Mouse (Mus musculus): Measurements from ENCODE around the gene Apbb2. TPM values are rescaled to one million over a fixed set of nuclear protein-coding genes. Genes with fewer than 3 reads are reported as not detected.

Apbb2 gene
- total and polyA plus RNA-seq, 2 experiments from 2014 or later, result 64.6 to 77.2 TPM

DNA sequence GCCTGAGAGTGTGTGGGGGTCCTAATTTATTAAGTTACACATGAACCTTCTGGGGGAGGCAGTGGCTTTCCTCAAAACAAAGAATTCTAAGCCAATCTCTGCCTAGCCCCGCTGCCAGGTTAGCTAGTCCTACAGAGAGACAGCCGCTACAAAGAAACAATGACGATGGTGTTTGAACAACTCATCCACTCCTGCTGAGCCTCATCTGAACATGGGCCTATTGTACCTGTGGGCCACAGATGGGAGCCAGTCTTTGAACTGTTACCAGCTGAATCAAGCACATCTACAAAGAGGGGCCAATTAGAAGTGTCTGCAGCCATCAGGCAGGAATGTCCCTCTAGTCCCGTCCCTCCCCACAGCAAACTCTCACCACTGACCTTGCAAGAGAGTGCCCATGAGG lies 45.3 kb downstream of the Apbb2 start:
- WGBS, result 16% methylated on average over 4 of the region's 4 CpGs
- H3K27ac ChIP-seq (ENCODE audit: low read depth, low read length), result no peak overlapping the region
- DNase-seq (no peak), ATAC-seq (no peak)
- no peak overlapping the region for H3K9ac ChIP-seq
- H3K27me3 ChIP-seq (ENCODE audit: insufficient read depth, low read length), result no peaks in the 10 kb centered on the region
- no peak overlapping the region for H3K4me3 ChIP-seq (ENCODE audit: low read depth, low read length)
- H3K9me3 ChIP-seq (ENCODE audit: low read length), result no peaks in the 10 kb centered on the region
- 0 out of 2 replicates have a peak, but pooled peaks cover 3% of the 10 kb centered on the region for H3K4me1 ChIP-seq (ENCODE audit: insufficient read depth)
- no peaks in the 10 kb centered on the region for H3K36me3 ChIP-seq (ENCODE audit: insufficient read depth)
- no peak overlapping the region for H3K4me2 ChIP-seq (ENCODE audit: low read depth)
- no peak for TF ChIP-seq CTCF (IDR thresholded peaks at IDR 0.05; ENCODE audit: low read depth)

DNA sequence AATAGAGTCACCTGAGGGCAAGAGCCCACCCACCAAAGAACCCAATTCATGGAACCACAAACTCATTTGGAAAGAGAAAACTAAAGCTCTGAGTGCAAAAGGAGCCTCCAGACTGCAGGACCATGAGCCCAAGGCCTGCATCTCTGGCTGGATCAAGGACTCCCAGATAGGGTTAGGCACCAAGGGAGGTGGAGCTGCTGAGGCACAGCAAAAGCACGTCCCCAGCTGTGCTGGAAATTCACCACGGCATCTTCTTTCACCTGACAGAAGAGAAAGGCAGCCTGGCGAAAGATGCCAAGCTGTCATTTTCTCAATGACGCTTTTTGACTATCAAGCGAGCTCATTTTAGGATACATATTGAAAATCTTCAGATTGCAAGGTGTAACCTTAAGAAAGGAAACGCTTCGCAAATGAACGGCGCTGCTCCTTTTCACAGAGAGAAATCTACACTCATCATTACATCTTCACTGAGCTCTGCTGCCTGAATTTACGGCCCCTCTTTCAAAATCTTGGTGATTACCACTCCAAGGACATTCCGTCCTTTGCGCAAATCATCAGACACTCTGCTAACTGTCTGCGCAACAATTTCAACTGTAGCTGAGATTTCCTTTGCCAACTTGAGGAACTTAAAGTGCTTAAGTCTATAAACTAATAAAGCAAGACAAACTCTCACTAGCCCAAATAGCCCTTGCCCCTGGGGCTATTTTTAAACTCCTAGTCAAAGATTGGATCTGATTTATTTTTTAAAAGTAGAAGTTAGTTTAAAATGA lies 46.3 kb downstream of the Apbb2 start:
- Histone ChIP-seq H3K36me3 (ENCODE audit: insufficient read depth) (no peaks in the 10 kb centered on the region), H3K27ac (ENCODE audit: low read depth, low read length) (no peak overlapping the region), H3K27me3 (ENCODE audit: insufficient read depth, low read length) (no peaks in the 10 kb centered on the region), H3K4me2 (ENCODE audit: low read depth) (no peak overlapping the region), H3K4me3 (ENCODE audit: low read depth, low read length) (no peak overlapping the region), H3K9ac (no peak overlapping the region), H3K4me1 (ENCODE audit: insufficient read depth) (0 out of 2 replicates have a peak, but pooled peaks cover 3% of the 10 kb centered on the region), H3K9me3 (ENCODE audit: low read length) (no peaks in the 10 kb centered on the region)
- no peak for ATAC-seq
- 75% methylated on average over 13 of the region's 13 CpGs for WGBS
- no peak for DNase-seq
- no peak for TF ChIP-seq CTCF (IDR thresholded peaks at IDR 0.05; ENCODE audit: low read depth)

DNA sequence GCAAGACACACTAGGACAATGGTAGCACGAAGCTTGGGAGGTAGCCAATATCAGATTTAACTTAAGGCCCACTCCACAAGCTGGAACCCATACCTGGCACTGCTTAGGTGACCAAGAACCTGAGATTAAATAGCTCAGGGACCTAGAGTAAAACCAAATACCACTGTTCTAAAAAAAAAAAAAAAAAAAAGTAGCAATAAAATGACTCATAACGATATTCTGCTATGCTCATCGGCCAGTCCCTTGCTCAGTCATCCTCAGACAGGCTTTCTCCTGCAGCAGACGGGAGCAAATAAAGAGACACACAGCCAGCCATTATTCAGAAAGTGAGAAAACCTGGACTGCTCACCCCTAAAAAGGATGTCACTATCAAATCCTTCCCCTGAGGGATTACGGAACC lies 47.9 kb downstream of the Apbb2 start:
- Histone ChIP-seq H3K27ac (ENCODE audit: low read depth, low read length) (no peak overlapping the region), H3K4me3 (ENCODE audit: low read depth, low read length) (no peak overlapping the region), H3K4me1 (ENCODE audit: insufficient read depth) (0 out of 2 replicates have a peak, but pooled peaks cover 3% of the 10 kb centered on the region), H3K36me3 (ENCODE audit: insufficient read depth) (no peaks in the 10 kb centered on the region), H3K4me2 (ENCODE audit: low read depth) (no peak overlapping the region), H3K9ac (no peak overlapping the region), H3K9me3 (ENCODE audit: low read length) (no peaks in the 10 kb centered on the region), H3K27me3 (ENCODE audit: insufficient read depth, low read length) (no peaks in the 10 kb centered on the region)
- ATAC-seq (no peak), DNase-seq (no peak)
- TF ChIP-seq CTCF (IDR thresholded peaks at IDR 0.05; ENCODE audit: low read depth), result no peak
- WGBS, result 94% methylated on average over 5 of the region's 5 CpGs

DNA sequence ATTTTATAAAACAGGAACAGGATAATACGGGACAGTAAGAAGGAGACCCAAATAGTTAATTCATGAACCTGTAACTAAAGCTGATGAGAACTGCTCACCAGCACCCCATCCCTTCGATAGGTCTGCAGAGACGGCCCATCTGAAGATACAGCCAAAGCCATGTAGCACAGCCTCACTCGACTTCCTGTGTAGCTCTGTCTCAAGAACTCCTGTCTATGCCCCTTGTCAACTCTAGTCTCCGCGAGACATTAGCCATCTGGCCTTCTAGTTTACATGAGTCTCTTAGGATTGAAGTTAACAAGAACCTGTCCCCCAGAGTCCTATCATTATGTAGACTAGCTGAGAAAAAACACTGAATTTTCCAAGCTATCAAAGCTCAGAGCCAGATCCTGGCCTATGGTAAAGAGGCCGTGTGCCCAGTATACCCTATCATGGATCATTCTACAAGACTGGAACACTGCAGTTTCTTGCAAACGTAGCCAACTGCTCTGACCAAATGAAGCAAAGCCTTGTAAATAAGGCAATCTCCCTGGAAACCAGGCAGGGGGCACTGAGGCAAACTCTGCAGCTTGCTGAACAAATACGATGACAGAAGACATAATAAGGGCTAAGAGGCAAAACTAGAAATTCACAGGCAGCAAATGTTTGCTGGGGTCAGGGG lies 49.3 kb downstream of the Apbb2 start:
- no peak overlapping the region for H3K4me2 ChIP-seq (ENCODE audit: low read depth)
- 69% methylated on average over 9 of the region's 9 CpGs for WGBS
- no peaks in the 10 kb centered on the region for H3K36me3 ChIP-seq (ENCODE audit: insufficient read depth)
- DNase-seq (no peak), ATAC-seq (no peak)
- no peak overlapping the region for H3K27ac ChIP-seq (ENCODE audit: low read depth, low read length)
- H3K9me3 ChIP-seq (ENCODE audit: low read length), result no peaks in the 10 kb centered on the region
- TF ChIP-seq CTCF (IDR thresholded peaks at IDR 0.05; ENCODE audit: low read depth), result no peak
- 0 out of 2 replicates have a peak, but pooled peaks cover 3% of the 10 kb centered on the region for H3K4me1 ChIP-seq (ENCODE audit: insufficient read depth)
- H3K27me3 ChIP-seq (ENCODE audit: insufficient read depth, low read length), result no peaks in the 10 kb centered on the region
- no peak overlapping the region for H3K4me3 ChIP-seq (ENCODE audit: low read depth, low read length)
- no peak overlapping the region for H3K9ac ChIP-seq

DNA sequence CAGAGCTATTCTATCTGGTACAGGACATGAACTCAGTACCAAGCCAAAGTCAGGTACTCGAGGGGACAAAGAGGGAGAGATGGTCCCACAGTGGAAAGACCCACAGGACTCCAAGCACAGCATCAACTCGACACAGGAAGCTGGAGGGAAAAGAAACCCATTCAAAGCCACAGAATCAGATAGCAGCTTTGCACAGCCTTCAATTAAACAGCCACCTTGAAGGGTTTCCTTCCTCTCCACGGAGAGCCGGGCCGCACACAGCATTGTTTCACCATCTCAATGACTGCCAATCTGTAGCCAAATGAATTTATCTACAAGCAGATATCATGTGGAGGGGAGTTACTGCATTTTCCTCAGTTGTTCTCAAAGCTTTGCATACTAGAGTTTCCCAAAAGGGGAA lies 50.6 kb downstream of the Apbb2 start:
- Histone ChIP-seq H3K4me2 (ENCODE audit: low read depth) (no peak overlapping the region), H3K9me3 (ENCODE audit: low read length) (no peaks in the 10 kb centered on the region), H3K27ac (ENCODE audit: low read depth, low read length) (no peak overlapping the region), H3K4me1 (ENCODE audit: insufficient read depth) (0 out of 2 replicates have a peak, but pooled peaks cover 3% of the 10 kb centered on the region), H3K36me3 (ENCODE audit: insufficient read depth) (no peaks in the 10 kb centered on the region), H3K9ac (no peak overlapping the region), H3K27me3 (ENCODE audit: insufficient read depth, low read length) (no peaks in the 10 kb centered on the region), H3K4me3 (ENCODE audit: low read depth, low read length) (no peak overlapping the region)
- no peak for TF ChIP-seq CTCF (IDR thresholded peaks at IDR 0.05; ENCODE audit: low read depth)
- no peak for DNase-seq
- WGBS, result 61% methylated on average over 5 of the region's 5 CpGs
- no peak for ATAC-seq

DNA sequence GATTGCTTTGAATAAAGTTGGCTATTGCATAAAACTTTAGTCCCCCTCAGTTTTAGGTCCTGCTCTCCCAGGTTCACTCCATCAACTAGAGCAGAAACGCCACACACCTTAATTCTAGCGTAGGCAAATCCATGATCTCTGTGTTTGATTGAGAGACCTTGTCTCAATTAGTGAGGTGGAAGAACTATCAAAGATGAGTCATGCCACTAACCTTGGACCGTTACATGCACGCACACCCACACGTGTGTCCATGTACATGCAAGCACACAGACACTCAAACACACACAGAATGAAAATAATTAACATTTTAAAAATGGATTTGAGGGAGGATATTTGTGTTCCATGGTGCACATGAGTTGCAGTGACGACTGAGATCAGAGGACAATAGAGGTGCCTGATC lies 51.2 kb downstream of the Apbb2 start:
- Histone ChIP-seq H3K4me2 (ENCODE audit: low read depth) (no peak overlapping the region), H3K36me3 (ENCODE audit: insufficient read depth) (no peaks in the 10 kb centered on the region), H3K9me3 (ENCODE audit: low read length) (no peaks in the 10 kb centered on the region), H3K27me3 (ENCODE audit: insufficient read depth, low read length) (no peaks in the 10 kb centered on the region), H3K4me1 (ENCODE audit: insufficient read depth) (0 out of 2 replicates have a peak, but pooled peaks cover 3% of the 10 kb centered on the region), H3K4me3 (ENCODE audit: low read depth, low read length) (no peak overlapping the region), H3K27ac (ENCODE audit: low read depth, low read length) (no peak overlapping the region), H3K9ac (no peak overlapping the region)
- 93% methylated on average over 6 of the region's 6 CpGs for WGBS
- ATAC-seq, result no peak
- no peak for DNase-seq
- no peak for TF ChIP-seq CTCF (IDR thresholded peaks at IDR 0.05; ENCODE audit: low read depth)

DNA sequence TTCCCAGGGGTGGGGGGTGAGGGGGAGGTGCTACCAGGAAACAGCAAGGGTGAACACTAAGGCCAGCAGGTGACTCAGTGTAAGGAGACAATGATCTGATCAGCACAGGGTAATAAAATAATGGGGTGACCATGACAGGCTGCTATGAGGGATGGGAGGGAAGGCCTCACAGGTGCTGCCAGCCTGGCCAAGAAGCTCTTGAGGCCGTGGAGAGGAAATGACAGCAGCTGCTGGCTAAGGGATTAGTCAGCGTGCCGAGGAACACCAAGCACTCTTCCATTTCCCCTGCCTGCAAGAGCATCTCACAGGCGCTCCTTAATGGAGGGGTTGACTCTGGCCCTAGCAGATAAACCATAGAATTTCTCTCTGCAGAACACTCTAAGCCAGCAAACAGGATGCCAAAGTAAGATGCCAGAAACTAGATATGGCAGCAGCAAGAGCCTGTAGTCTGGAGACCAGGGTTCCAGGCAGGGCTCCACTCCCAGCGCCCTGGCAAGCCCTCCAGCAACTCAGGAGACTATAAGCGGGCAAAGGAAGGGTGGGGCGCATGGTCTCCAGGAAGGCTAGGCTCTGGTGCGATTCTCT lies 58.9 kb downstream of the Apbb2 start:
- WGBS, result 58% methylated on average over 8 of the region's 8 CpGs
- TF ChIP-seq CTCF (IDR thresholded peaks at IDR 0.05; ENCODE audit: low read depth), result no peak
- no peaks in the 10 kb centered on the region for H3K4me1 ChIP-seq (ENCODE audit: insufficient read depth)
- no peaks in the 10 kb centered on the region for H3K36me3 ChIP-seq (ENCODE audit: insufficient read depth)
- no peaks in the 10 kb centered on the region for H3K9me3 ChIP-seq (ENCODE audit: low read length)
- no peak for DNase-seq
- no peak; the same call in 1 of the 2 replicates for ATAC-seq
- no peak overlapping the region for H3K27ac ChIP-seq (ENCODE audit: low read depth, low read length)
- H3K27me3 ChIP-seq (ENCODE audit: insufficient read depth, low read length), result no peaks in the 10 kb centered on the region
- H3K4me3 ChIP-seq (ENCODE audit: low read depth, low read length), result no peak overlapping the region
- H3K9ac ChIP-seq, result no peak overlapping the region
- no peak overlapping the region for H3K4me2 ChIP-seq (ENCODE audit: low read depth)
